Mouse (Mus musculus): ENCODE results near the gene Galnt10. TPM values are rescaled to one million over a fixed set of nuclear protein-coding genes. Genes with fewer than 3 reads are reported as not detected.

Gene Galnt10
- polyA plus RNA-seq, 1 experiment from 2014 or later: 12.3 TPM

DNA sequence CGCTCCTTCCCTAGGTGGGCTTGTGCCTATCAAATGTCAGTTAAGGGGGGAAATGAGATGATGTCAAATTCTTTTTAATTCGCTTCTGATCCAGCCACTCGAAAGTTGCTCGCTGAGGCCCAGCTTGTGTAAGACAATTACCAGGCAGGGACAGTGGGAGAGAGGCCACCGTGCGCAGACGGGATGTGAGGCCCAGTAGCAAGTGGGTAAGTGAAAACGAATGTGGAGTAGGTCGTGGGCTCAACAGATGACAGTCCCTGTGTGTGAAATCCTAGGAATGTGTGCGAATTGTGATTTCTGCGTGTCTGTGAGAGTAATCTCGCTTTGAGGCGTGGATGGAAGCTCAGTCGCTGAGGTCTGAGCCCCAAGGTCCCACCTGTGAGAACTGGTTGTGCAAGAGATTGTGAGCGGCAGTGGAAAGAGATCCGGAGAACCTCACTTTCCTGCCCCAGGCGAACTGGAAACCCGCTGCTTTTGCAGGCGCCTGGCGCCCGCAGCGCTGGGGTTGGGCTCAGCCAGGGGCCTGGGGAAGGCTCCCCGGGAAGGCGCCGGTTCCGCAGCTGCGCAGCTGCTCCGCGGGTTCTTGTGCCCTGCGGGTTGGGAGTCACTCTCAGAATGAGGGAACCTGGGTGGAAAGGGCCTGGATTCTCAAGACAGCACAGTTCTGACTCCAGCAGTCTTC lies 188.2 kb downstream of the Galnt10 start:
- no peak overlapping the region for H3K27ac ChIP-seq (ENCODE audit: low read depth, low read length)
- no peak for ATAC-seq
- no peaks in the 10 kb centered on the region for H3K9me3 ChIP-seq (ENCODE audit: control insufficient read depth, low read length)
- no peaks in the 10 kb centered on the region for H3K36me3 ChIP-seq (ENCODE audit: control insufficient read depth, insufficient read depth, low read length)
- no peak overlapping the region for H3K4me3 ChIP-seq (ENCODE audit: low read length)
- H3K27me3 ChIP-seq (replicated peaks; ENCODE audit: control insufficient read depth, insufficient read depth, low read length): peaks cover 70% of the 10 kb centered on the region
- peaks cover 10% of the 10 kb centered on the region for H3K4me1 ChIP-seq (ENCODE audit: control insufficient read depth, insufficient read depth, low read depth, low read length)
- WGBS: 2% methylated on average over 30 of the region's 30 CpGs
- H3K9ac ChIP-seq (ENCODE audit: low read depth, low read length): no peak overlapping the region
- no peak overlapping the region for H3K4me2 ChIP-seq (ENCODE audit: low read length)

DNA sequence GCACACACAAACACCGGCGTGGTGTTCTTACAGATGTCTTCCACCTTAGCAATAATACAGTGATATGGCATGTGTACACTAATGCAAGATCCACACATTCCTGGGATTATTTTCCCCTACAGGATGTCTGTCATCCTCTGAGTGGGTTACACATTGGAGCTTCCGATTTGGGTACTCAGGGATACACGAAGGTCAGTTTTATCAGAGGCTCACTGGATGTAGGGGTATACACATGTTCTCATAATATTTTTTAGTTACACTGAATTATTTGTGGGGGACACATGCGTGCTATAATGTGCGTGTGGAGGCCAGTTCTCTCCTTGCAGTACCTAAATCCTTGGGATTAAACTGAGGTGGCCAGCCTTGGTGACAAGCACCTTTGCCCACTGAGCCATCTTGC lies 188.8 kb downstream of the Galnt10 start:
- Histone ChIP-seq H3K9ac (ENCODE audit: low read depth, low read length) (no peak overlapping the region), H3K4me1 (ENCODE audit: control insufficient read depth, insufficient read depth, low read depth, low read length) (peaks cover 10% of the 10 kb centered on the region), H3K9me3 (ENCODE audit: control insufficient read depth, low read length) (no peaks in the 10 kb centered on the region), H3K4me2 (ENCODE audit: low read length) (no peak overlapping the region), H3K36me3 (ENCODE audit: control insufficient read depth, insufficient read depth, low read length) (no peaks in the 10 kb centered on the region), H3K4me3 (ENCODE audit: low read length) (no peak overlapping the region), H3K27me3 (replicated peaks; ENCODE audit: control insufficient read depth, insufficient read depth, low read length) (peaks cover 71% of the 10 kb centered on the region), H3K27ac (ENCODE audit: low read depth, low read length) (no peak overlapping the region)
- WGBS: 10% methylated on average over 6 of the region's 6 CpGs
- ATAC-seq: no peak

DNA sequence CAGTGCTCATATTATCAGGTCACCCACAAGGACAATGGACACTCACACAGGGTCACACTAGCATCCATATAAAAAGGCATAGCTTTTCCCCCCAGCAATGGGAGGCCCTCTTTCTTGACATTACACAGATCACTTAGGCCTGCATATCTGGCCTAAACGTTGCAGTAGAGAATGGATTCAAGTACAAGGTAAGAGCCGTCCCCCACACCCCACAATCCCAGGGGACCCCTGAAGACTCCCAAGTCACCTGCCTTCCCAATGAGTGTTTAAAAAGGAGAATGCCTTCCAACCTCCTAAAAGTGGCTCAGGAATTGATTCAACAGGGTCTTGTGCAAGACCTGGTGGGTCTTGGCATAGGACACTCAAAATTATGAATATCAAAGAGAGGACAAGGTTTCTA lies 190.1 kb downstream of the Galnt10 start:
- Histone ChIP-seq H3K27ac (ENCODE audit: low read depth, low read length) (no peak overlapping the region), H3K36me3 (ENCODE audit: control insufficient read depth, insufficient read depth, low read length) (no peaks in the 10 kb centered on the region), H3K9me3 (ENCODE audit: control insufficient read depth, low read length) (no peaks in the 10 kb centered on the region), H3K9ac (ENCODE audit: low read depth, low read length) (no peak overlapping the region), H3K4me2 (ENCODE audit: low read length) (no peak overlapping the region), H3K27me3 (replicated peaks; ENCODE audit: control insufficient read depth, insufficient read depth, low read length) (peaks cover 76% of the 10 kb centered on the region), H3K4me1 (ENCODE audit: control insufficient read depth, insufficient read depth, low read depth, low read length) (peaks cover 7% of the 10 kb centered on the region), H3K4me3 (ENCODE audit: low read length) (no peak overlapping the region)
- 14% methylated on average over 2 of the region's 2 CpGs for WGBS
- ATAC-seq: no peak

DNA sequence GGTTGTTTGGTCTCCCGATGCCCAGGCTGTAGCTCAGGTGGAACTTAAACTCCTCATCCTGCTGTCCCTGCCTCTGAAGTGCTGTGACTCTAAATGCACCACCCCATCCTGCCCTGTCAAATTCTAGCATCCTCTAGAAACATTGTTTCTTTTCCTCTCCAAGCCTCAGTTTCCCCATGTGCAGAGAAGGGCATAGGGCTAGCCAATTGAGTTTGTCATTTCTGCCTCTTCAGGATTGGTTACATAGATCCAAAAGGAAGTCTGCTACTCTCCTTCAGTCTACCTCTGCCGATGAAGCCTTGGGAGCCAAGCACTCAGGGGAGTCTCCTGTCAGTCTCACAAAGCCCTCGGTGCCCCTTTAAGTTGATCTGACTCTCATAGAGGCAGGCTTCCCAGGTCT lies 190.7 kb downstream of the Galnt10 start:
- 14% methylated on average over 3 of the region's 3 CpGs for WGBS
- Histone ChIP-seq H3K27ac (ENCODE audit: low read depth, low read length) (no peak overlapping the region), H3K36me3 (ENCODE audit: control insufficient read depth, insufficient read depth, low read length) (no peaks in the 10 kb centered on the region), H3K9me3 (ENCODE audit: control insufficient read depth, low read length) (no peaks in the 10 kb centered on the region), H3K4me1 (ENCODE audit: control insufficient read depth, insufficient read depth, low read depth, low read length) (peaks cover 7% of the 10 kb centered on the region), H3K9ac (ENCODE audit: low read depth, low read length) (no peak overlapping the region), H3K4me3 (ENCODE audit: low read length) (no peak overlapping the region), H3K27me3 (replicated peaks; ENCODE audit: control insufficient read depth, insufficient read depth, low read length) (peaks cover 74% of the 10 kb centered on the region), H3K4me2 (ENCODE audit: low read length) (no peak overlapping the region)
- no peak for ATAC-seq

DNA sequence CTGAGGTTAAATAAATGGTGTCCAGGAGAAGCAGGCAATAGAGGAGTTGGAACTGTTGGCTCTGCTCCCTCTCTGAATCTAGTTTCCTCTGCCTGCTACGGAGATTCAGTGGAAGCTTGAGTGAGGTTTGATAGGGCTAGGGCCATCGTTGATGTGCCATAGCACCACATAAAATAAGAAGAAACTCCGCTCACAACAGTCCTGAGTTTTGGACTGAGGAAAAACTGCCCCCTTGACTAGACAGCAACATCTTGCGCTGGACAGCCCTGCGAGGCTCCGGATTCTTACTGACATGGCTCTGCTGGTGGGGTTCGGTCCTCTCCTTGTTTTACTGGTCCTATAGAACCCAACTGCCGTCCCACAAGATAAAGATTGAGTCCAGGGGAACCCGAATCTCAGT lies 191.2 kb downstream of the Galnt10 start:
- Histone ChIP-seq H3K9ac (ENCODE audit: low read depth, low read length) (no peak overlapping the region), H3K27me3 (replicated peaks; ENCODE audit: control insufficient read depth, insufficient read depth, low read length) (peaks cover 72% of the 10 kb centered on the region), H3K9me3 (ENCODE audit: control insufficient read depth, low read length) (no peaks in the 10 kb centered on the region), H3K4me2 (ENCODE audit: low read length) (no peak overlapping the region), H3K36me3 (ENCODE audit: control insufficient read depth, insufficient read depth, low read length) (no peaks in the 10 kb centered on the region), H3K4me3 (ENCODE audit: low read length) (no peak overlapping the region), H3K4me1 (ENCODE audit: control insufficient read depth, insufficient read depth, low read depth, low read length) (peaks cover 5% of the 10 kb centered on the region), H3K27ac (ENCODE audit: low read depth, low read length) (no peak overlapping the region)
- 6% methylated on average over 9 of the region's 9 CpGs for WGBS
- no peak for ATAC-seq

Other genes starting within 250 kb of the Galnt10 start
- 76.3 and 77.0 TPM in 2 replicates for gene Fam114a2, start 126.8 kb upstream of the Galnt10 start, polyA plus RNA-seq (2015; fragmentation: Nextera tagmentation; extraction: Ambion mirVana)
- gene Mfap3, start 126.8 kb upstream of the Galnt10 start, polyA plus RNA-seq (2015; fragmentation: Nextera tagmentation; extraction: Ambion mirVana): 55.8 and 61.4 TPM in 2 replicates
- gene Sap30l, start 156.2 kb downstream of the Galnt10 start, polyA plus RNA-seq (2015; fragmentation: Nextera tagmentation; extraction: Ambion mirVana): 5.3 TPM in 2 replicates
- not detected in 2 replicates for gene Hand1, start 187.4 kb downstream of the Galnt10 start, polyA plus RNA-seq (2015; fragmentation: Nextera tagmentation; extraction: Ambion mirVana)